Mouse (Mus musculus) heart, adult 8-10 months (tissue): ENCODE measurements around the gene Ptprm. TPM values are rescaled to one million over a fixed set of nuclear protein-coding genes. Genes with fewer than 3 reads are reported as not detected.

Experiments
- DNase-seq: peaks from one replicate; pipeline ENCODE4 v3.0.0; 2022; ENCODE audit warnings: low spot score
- total RNA-seq, 4 experiments: library from RNA; stranded (reverse); gene quantifications; 2 replicates each; pipeline ENCODE4 v1.2.4; 2022

Ptprm gene
- total RNA-seq, 4 experiments from 2014 or later: 82.4 to 102 (median 88.8) TPM

DNA sequence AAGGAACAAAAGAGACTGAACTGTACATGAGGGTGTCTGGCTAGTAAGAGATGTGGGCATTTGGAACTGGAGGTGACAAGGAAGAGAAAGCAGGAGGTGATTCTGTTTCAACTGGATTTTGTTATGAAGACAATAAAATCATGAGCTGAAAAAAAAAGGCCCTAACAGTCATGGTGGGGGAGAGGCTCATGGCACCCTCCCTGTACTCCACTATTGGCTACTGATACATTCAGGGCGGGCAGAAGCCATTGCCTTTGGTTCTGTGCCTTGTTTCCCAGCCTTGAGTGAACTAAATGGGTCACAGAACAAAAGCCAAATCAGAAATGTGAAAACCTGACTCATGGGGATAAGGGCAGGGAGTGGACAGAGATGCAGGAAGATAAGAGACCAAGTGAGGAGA is 575.2 kb downstream of the Ptprm start:
- DNase-seq: no peak

DNA sequence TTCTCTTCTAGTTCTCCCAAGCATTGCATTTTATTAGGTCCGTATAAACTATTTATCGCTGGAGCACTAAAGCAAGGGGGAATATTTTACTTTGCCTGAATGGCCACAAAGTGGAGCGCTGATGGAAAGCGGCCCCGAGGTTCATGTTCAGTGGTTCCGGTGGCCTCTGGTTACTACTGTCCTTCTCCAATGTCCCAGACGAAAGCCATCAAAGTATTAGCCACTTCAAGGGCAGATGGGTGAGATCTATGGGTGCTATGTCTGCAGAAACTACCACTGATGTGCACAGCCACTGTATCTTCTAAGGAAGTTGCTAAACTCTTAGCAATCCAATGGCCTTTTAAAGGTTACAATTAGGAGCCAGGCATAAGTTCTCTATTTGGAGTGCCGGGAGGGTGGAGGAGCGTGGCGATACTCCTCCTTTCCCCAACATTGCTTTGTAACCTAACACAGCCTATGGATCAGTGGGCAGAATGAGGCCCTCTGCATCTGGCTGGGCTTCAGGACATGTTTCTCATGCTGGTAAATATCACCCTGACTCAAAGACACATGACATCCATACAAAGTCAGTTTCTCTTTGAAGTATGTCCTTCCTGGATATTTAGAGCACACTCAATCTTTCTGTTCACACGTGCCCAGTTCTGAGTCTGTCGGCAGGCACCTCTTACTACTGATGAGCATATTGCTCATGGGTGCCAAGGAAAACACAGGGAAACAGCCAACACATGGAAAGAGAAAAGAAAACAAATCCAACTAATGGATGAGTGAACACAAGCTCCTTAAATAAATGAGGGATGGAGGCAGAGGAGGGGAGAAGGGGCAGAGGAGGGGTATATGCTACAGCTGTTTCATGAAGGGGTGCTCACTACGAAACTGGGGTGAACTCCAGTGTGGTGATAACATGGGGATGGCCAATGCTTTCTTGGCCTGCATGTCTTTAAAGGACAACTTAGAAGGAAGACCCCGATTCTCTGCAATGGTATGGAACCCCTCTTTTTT is 584.6 kb downstream of the Ptprm start:
- no peak for DNase-seq

GRCm38 (mm10) chr17:66768689-66769275 is 585.5 kb downstream of the Ptprm start:
- DNase-seq: no peak

- no peak for DNase-seq
Measured at GRCm38 (mm10) chr17:66766166-66766565, 588.1 kb downstream of the Ptprm start.

GRCm38 (mm10) chr17:66764435-66764834 is 589.8 kb downstream of the Ptprm start:
- no peak for DNase-seq

GRCm38 (mm10) chr17:66762716-66763115 is 591.5 kb downstream of the Ptprm start:
- DNase-seq: no peak

DNA sequence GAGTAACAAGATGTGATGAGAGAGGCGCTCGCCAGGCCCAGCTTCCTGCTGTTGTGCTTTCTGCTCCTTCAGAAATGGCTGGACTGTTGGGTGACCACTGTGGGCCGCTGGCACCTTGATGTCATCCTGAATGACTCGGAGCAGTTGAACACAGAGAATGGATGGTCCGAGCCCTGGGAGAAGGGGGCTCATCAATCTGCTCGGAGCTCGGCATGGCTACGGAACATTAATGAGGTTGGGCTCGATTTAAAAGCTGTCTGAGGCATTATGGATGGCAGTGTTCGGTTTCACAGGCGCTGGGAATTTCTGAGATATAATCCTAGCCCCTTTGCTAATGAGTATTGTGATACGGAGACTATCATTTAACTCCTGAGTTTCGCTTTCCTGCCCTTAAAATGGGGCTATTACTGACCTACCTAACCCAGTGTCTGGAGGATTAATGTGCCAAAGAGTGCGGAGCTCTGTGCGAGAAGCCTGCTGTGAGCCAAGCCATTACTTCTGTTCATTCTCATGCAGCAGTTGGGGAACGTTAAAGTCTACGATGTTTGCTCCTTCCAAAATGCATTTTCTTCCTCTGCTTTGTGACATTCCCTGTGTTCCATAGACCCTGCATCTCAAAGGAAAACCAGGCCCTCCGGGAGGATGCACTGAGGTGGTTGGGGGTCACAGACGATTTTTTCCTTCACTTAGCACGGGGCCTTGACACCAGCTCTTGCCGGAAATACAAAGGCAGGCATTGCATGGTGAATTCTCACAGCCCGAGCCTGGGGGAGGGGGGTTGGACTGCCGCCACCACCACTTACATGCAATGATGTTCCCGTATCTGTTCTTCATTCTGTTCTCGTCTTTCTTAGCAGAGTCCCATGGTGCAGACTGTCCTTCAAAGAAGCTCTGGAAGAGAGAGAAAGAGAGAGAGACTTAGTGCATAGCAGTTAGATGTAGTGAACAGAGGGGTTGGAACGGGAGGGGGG is 592.6 kb downstream of the Ptprm start:
- DNase-seq: no peak

GRCm38 (mm10) chr17:66757025-66757511 is 597.2 kb downstream of the Ptprm start:
- DNase-seq: no peak

DNA sequence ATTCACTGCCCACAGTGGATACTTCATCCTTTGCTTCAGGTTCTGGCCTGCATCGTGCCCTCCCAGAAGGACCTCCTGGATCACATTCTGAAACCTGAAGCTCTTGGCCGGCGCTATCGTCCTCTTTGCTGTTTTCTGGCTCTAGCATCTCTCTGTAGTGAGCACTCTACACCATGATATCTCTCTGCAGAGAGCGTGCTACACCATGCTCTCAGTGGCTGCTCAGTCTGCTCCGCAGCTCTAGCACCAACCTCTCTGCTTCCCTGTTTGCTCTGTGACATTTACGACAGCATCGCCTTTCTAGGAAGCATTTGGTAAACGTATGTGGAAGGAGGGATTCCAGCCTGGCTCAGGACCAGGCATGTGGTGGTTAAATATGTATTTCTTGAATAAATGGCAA is 597.8 kb downstream of the Ptprm start:
- no peak for DNase-seq

DNA sequence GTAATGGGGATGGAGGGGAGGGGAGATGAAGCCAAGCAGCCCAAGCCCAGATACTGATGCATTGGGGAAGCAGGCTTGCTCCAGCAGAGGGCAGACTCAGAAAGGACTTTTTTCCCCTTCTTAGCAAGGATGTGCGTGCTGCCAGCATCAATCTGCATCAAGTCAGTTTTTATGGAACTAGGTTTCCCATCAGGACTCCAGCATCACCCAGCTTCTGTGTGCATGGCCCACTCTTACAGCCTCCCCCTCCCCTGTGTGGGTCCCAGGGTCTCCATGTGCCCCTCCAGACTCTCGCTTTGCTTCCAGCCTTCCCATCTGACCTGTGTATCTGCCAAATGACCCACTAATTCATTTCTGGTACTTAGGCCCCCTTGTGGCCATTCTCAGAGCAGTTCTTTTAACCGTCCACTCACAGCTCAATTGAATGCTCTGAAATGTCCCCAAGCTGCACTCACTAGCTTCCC is 599.0 kb downstream of the Ptprm start:
- DNase-seq: peak; percentile 26

DNA sequence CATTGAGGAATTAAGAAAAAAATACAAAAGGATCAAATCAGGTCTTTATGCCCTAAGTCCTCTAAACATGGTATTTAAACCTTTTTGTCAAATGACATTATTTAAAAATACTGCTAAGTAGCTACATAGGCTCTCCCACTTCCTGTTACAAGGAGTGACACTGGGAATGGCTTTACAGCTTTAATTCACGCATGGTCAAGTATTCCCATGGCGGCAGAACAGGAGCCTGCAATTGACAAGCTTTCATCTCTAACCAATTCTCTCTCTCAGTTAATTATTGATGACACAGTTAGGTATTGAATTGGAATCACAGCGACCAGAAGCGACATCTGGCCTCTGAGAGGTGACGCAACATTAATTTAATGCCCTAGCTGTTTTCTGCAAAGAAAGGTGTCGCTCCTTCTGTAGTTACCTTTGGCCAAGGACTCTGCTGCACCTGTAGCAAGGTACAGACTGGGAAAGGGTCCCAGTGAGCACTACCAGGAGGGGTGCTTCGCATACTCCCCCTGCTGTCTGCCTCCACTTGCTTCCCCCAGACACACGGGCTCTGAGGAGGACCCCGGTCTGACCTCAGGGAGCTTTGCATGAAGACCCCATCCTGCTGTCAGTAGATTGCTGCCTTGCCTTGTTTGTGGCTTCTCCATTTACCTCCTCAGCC is 599.9 kb downstream of the Ptprm start:
- DNase-seq: no peak

GRCm38 (mm10) chr17:66751746-66752145 is 602.5 kb downstream of the Ptprm start:
- DNase-seq: peak; percentile 53

DNA sequence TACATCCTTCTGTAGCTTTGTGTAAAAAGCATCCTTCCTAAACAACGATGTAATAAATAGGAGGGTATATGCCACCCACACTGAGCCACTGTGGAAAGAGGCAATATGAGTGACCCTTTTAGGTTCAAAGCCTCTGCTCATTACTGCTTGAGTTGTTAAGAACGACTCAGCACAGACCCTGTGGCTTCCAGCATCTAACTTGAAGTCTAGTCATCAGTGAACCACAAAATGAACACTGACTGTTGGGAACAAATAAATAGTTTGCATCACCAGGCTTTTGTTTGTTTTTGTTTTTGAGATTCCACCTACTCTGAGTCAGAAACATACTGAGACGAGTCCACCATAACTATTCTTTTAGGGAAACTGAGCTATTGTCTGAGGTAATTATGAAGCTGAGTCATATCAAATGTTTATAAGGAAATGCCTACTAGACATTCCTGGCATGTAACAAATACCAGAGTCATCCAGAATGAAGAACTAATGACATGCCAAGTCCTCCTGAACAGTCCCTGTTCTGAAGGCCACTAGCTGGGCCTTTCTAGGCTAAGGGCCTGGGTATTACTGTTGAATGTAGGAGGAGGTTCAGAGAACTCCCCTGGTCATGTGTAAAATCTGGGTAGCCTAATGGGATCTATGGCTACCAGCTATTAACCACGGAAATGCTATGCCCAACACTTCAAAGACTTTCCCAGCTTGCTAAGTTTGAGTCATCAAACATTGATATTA is 603.6 kb downstream of the Ptprm start:
- no peak for DNase-seq

GRCm38 (mm10) chr17:66749976-66750375 is 604.3 kb downstream of the Ptprm start:
- no peak for DNase-seq

DNA sequence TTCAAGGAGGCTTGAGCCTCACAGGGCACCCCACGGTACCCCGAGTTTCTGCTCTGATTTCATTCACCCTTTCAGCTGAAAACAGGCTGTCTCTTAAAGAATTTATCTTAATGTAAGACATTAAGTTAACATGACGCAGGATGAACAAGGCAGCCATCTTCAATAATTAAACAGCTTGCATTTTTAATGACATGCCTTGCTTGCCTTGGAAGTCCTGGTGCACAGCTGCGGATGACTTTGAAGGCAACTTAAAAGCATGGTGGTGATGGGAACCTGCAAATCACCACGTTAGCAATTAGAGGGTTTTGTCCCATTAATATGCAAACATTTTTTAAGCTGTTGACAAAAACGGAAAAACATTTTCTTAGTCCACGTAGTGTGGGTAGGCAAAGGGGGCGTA is 607.8 kb downstream of the Ptprm start:
- no peak for DNase-seq

- no peak for DNase-seq
Measured at GRCm38 (mm10) chr17:66743321-66743720, 610.9 kb downstream of the Ptprm start.

DNA sequence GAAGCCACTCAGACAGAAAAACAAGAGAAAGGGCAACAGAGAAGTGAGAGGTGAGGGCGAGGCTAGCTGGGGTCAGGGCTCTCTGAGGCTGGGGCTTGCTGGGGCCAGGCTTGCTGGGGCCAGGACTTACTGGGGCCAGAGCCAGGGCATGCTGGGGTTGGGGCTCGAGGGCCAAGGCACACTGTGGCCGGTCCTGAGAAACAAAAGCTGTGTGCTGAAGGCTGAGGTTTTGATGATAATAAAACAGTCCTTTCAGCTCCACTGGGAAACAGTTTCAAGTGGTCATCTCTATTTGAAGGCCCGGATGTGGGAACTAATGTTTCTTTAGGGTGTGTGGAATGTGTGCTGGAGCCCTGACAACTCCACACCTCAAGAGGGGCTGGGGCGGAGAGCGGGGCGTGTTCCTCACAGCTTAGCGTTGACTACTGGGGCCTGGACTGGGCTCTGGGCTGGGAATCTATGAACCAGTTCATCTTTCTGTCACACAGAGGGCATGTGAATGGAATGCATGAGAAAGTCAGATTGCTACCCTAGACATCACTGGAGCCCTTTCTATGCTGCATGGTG is 615.4 kb downstream of the Ptprm start:
- no peak for DNase-seq

DNA sequence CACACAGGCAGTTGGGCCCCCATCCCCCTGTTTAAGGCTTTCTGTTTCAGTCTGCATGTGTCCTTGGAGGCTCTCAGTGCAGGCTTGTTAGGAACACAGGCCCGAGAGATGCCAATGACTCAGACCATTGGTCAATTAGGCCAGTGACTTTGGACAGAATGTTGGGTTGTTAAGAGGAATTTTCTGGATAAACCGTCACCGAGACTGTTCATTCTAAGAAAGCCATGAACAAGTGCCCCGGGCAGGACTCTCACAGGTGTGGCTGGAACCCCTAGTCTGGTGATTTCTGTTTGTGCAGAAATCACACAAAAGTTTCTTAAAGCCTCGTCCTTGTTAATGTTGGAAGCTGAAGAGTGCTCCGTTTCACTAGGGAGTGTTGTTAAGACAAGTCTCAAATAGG is 615.9 kb downstream of the Ptprm start:
- DNase-seq: no peak

DNA sequence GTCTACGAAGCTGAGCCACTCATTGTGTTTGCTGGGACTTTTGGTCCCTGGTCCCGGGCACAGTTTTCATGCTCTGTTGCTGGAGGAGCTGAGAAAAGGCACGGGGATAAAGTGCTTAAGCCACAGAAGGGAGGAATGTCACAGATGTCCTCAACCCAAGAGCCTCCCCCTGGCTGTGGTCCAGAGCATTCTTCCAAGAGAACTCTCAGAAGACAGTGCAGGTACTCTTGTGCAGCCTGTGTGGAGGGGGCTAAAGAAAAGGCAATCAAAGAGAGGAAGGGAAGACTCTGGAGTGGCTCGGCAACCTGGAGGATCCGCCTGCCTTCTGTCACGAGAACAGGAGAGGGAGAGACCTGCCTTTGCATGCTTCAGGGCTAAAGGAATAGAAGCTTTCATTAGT is 617.8 kb downstream of the Ptprm start:
- no peak for DNase-seq

DNA sequence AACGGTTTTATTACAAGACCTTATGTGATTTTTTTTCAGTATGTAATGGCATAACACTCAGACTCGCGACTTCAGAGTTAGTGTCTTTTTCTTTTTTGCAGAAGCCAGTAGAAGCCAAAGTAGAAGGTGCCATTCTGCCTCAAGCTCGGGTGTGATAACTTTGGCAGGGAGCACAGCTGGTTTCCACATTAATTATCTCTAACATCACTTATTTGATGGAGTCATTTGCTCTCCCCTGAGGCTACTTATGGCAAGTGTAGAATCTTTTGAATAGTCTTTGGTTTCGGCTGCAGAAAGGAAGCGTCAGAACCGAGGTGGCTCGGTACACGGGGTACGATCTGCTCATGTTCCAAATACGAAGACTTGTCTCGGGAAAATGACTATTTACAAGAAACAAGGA is 620.7 kb downstream of the Ptprm start:
- no peak for DNase-seq
